Comparison of ENCODE assay signal across 10 mouse cellular contexts in genomic region chr5:8675262-8675951, GRCm38 (mm10). TPM values are rescaled to one million over a fixed set of nuclear protein-coding genes. Genes with fewer than 3 reads are reported as not detected.
A peak's percentile ranks its signal among the peaks of the same experiment; 100 is the strongest.
DNase-seq lines count a peak whose midpoint lies in the region; ATAC-seq lines count a peak whose summit lies in the region.
"Had no signal": no experiment of that assay in that cellular context is flagged by ENCODE, and none has a peak within 500 bp of the region (broad histone marks: within the 10 kb centered on the region; RNA-seq: fewer than 3 reads in every experiment).

No protein-coding gene starts in this region.

- ATAC-seq in granulocyte monocyte progenitor cell, adult 5-6 weeks (replicated peaks; ENCODE audit: poor library complexity, severe bottlenecking): peak; percentile 91

- peak; percentile 23 for DNase-seq in lung, postnatal 36 days
- DNase-seq in lung, postnatal 14 days: no peak
- DNase-seq in CD8-positive naive resting alpha-beta T cell, adult 2 months (ENCODE audit: low read depth in 2 of 2, low spot score in 2 of 2): peak; percentile 45 to 60
- peak; percentile 5 for DNase-seq in skeletal muscle tissue, adult 2 months (ENCODE audit: low read depth, low spot score)
- no peak for DNase-seq in layer of hippocampus, adult 8-10 months (ENCODE audit: low spot score in 2 of 2)
- no peak for DNase-seq in layer of hippocampus, adult 9-10 months (ENCODE audit: low spot score)
- no peak for DNase-seq in cerebellum, postnatal 4 days (ENCODE audit: low spot score in 2 of 2)
- DNase-seq: midbrain, embryonic 14.5 days; right cerebral cortex, postnatal 4 days had no signal

RNA-seq across cellular contexts. Expression of gene Abcb1a, which starts 15.5 kb away (rescaled TPM):
- not detected in 2 replicates for total RNA-seq in granulocyte monocyte progenitor cell, adult 5-6 weeks (2014; fragmentation: Nextera tagmentation)
- total RNA-seq in granulocyte monocyte progenitor cell, adult 5-6 weeks (2017): 0.04 and 0.10 TPM in 2 replicates
- 10 to 100 TPM; 16.2 to 17.8 (median 17.0) TPM for total RNA-seq in layer of hippocampus, adult 8-10 months (2022)

RNA-seq across cellular contexts. Expression of gene Rundc3b, which starts 52.7 kb away (rescaled TPM):
- total RNA-seq in granulocyte monocyte progenitor cell, adult 5-6 weeks (2014; fragmentation: Nextera tagmentation): 0.19 and 0.26 TPM in 2 replicates
- total RNA-seq in granulocyte monocyte progenitor cell, adult 5-6 weeks (2017): 0.98 and 1.2 TPM in 2 replicates
- 10 to 100 TPM; 28.0 to 33.6 (median 33.2) TPM for total RNA-seq in layer of hippocampus, adult 8-10 months (2022)

Comparison
In these comparisons a context has a peak if more than half of its experiments do, and no peak if none do; other contexts are left out.
1. DNase-seq: peak in lung, postnatal 36 days (single experiment), CD8-positive naive resting alpha-beta T cell, adult 2 months (2 of 2) and skeletal muscle tissue, adult 2 months (single experiment); none in lung, postnatal 14 days (single experiment), layer of hippocampus, adult 8-10 months (0 of 2), layer of hippocampus, adult 9-10 months (single experiment) and cerebellum, postnatal 4 days (0 of 2).
2. RNA of gene Abcb1a, which starts 15.5 kb away (total RNA-seq): 16.2 to 17.8 TPM in layer of hippocampus, adult 8-10 months; 0.04 to 0.10 TPM in granulocyte monocyte progenitor cell, adult 5-6 weeks; every median in the first group is over 10 times any median in the second.
3. RNA of gene Rundc3b, which starts 52.7 kb away (total RNA-seq): 28.0 to 33.6 TPM in layer of hippocampus, adult 8-10 months; 0.19 to 1.2 TPM in granulocyte monocyte progenitor cell, adult 5-6 weeks; every median in the first group is over 10 times any median in the second.